Mouse (Mus musculus) adrenal gland, postnatal 14 days (tissue): Measurements from ENCODE around the gene Gm44965. TPM values are rescaled to one million over a fixed set of nuclear protein-coding genes. Genes with fewer than 3 reads are reported as not detected.
"Not testable (repeated sequence)": the region's sequence is repeated elsewhere in the genome, so short reads cannot be mapped to it uniquely, and the experiment has no call there.

Experiments
- DNase-seq: peaks from one replicate; pipeline ENCODE4 v3.0.0; 2021; ENCODE audit warnings: mixed read lengths
- total RNA-seq: library from RNA; stranded (reverse); gene quantifications from 2 replicates; pipeline ENCODE4 v1.2.3, GENCODE M21; 2021

Gene Gm44965
- total RNA-seq, 1 experiment from 2014 or later: not detected

GRCm38 (mm10) chr6:48579215-48579648 lies 14.5 kb upstream of the Gm44965 start:
- peak; percentile 47 for DNase-seq

DNA sequence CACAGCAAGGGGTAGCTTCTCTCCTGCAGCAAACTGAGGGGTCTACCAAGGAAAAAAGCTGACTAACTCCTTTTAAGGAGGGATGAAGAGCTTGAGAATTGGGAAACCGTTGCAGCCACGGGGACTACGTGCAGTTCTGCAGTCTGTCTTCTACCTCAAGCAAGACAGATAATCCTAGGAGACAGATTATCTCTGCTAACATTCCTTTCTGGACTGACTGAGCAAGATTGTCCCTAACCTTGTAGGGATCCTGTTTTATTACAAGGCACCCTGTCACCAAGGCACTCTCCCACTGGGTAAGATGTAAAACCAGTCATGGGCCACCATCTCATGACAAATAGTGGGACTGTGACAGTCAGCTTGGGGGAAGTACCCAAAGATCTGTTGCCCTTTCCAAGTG lies 12.5 kb upstream of the Gm44965 start:
- no peak for DNase-seq

DNA sequence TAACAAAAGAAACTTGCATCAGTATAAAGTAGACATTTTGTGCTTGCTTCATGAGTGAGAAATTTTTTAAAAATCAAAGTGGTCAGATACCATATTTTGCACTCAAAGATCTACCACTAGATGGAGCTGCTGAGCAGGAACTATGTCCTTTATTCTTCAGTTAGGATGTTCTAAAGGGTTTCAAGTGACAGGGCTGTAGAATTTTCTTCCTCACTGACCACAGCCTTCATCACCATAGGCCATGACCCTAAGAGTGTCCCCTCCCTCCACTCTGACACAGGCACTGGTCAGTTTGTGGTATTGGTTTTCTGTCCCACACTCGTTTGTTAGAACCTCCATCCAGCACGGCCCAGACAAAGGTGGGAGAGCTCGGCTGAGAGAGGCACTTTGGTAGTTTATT lies 11.7 kb upstream of the Gm44965 start:
- DNase-seq: peak; percentile 63

DNA sequence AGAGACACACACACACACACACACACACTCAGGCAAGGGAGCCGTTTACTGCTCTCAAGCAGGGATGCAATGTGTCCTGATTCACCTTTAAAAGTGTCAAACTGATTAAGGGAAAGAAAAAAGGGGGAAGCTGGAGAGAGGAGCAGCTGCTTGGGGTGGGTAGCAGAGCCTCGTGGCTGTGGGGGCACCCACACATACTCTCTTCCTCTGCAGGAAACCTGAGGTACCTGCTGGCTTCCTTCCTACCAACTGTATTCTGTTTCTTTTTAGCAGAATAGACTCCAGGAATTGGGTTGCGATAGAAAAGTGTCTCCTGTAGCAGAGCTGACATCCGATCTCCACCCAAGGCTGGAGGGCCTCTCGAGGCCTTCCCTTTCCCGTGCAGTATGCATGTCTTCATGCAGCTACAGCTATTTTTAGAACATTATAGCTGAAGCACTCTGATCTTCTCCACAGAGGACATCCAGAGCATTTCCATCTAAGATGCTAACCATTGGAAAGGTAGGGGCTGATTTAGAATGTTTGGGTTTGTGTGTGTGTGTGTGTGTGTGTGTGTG lies 4.5 kb upstream of the Gm44965 start, which contains the start of gene Gm45021:
Gene Gm45021, plus strand, starts transcription at position 417 of the 557 bp plus-strand sequence.
- no peak for DNase-seq

- DNase-seq: no peak
Measured at GRCm38 (mm10) chr6:48591221-48591845, 2.4 kb upstream of the Gm44965 start.

DNA sequence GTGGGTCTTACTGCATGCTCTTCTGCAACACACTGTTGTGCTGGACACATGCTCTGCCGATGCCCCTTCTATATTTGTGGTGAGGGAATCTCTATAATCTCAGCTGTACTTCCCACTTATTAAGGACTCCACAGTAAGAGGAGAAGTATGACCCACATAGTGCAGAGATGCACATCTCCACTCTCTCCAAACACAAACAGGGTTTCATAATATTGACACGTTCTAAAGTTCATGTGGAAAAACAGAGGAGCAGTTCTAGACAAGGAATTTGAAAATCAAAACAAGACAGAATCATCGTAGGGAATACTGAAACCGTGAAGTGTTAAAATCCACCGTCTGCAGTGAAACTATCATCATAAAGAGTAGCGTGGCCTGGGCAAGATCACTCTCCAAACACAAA lies 1.9 kb upstream of the Gm44965 start:
- no peak for DNase-seq

DNA sequence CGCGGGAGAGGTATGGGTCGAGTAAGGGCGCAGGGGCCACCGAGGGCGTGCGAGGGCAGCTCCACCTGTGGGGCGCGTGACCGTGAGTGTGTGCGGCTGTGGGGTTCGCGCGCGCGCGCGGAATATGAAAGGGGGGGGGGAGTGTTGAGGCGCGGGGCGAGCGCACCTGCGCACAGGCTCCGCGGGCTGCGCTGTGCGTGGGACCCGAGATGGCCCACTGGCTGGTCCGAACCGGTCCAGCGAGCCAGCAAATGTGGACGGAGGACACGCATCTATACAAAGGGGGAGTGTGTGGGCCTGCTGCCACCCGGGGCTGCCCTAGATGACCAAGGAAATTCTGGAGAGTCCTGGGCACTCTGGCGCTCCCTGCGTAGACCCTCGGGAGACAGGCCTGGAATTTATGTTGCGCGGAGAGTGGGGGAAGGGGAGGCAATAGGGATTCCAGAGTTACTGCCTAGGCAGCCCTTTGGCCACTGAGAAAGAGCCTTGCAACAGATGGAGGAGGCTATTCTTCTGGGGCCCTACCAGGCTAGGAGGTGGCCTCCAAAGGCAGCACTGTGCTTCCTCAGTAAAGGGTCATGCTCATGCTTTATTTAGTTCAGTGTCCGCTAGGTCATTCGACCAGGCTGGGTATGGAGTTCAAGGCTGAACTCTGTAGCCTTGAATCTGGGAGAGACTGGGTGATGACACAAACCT lies 450 bp downstream of the Gm44965 start:
- peak; percentile 73 for DNase-seq

DNA sequence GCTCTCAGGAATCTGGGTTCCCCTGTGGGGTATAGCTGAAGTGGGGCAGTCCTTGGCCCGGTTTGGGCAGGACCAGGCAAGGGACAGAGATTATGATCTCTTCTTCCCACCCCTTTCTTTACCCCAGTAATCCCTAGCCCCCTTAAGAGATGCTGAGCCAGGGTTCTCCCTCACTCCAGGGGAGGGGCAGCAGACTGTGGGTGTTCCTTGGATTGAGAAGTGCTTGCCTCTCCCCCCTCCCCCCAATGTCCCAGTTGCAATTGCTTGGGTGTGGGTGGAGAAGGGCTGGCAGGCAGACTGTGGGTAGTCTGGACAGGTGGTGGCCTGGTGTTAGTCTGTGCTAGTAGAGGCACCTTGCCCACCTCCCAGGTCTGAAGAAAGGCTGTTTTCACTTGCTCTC lies 1.5 kb downstream of the Gm44965 start:
- DNase-seq: no peak

DNA sequence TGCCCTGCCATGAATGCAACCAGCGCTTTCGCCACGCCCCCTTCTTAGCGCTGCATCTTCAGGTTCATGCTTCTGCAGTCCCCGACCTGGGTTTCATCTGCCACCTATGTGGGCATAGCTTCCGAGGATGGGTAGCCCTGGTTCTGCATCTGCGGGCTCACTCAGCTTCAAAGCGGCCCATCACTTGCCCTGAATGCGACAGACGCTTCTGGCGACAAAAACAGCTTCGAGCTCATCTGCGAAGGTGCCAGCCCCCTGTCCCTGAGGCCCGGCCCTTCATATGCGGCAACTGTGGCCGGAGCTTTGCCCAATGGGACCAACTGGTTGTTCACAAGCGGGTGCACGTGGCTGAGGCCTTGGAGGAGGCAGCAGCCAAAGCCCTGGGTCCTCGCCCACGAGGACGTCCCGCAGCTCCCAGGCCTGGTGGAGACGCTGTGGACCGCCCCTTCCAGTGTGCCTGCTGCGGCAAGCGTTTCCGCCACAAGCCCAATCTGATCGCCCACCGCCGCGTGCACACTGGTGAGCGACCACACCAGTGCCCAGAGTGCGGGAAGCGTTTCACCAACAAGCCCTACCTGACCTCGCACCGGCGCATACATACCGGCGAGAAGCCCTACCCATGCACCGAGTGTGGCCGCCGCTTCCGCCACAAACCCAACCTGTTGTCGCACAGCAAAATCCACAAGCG lies 2.9 kb downstream of the Gm44965 start:
- no peak for DNase-seq

GRCm38 (mm10) chr6:48597233-48597625 lies 3.5 kb downstream of the Gm44965 start:
- no peak for DNase-seq

- DNase-seq: no peak
Measured at GRCm38 (mm10) chr6:48600594-48600993, 6.9 kb downstream of the Gm44965 start.

DNA sequence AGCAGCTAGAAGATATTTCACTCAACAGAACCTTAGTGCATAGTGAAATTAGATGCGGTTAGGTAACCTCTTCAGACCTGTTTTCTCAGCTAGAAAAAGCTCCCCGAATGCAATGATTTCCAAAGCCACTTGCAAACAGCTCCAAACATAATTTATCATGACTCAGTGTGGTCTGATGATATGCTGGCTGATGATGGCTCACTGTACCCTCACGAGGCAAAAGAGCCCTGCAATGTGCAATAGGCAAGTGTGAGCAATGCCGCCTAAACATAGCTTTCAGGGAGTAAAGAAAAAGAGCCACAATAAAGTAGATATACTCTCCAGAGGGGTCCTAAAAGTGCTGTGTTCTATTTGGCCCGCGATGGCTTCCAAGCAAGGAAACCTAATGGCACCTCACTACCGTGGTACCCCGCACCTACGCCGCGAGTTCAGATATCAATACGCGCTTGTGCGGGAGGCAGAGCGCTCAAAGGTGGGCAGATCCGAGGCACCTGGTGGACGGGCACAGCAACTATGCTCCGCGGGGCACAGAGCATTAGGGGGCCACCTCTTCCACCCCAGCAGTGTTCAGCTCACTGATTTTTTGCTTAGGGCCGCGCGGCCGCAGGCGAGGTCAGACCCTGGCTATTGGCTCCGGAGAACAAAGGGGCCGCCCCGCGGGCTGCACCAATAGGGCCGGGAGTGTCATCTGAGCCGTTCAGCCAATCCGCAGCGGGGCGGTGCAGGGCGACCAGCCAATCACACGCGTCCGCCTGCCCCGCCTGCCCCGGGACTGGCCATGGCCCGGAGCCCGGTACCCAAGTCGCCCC lies 7.7 kb downstream of the Gm44965 start, which contains the start of gene Zfp775:
Gene Zfp775, plus strand, starts transcription at position 793 of the 809 bp plus-strand sequence.
- DNase-seq: peak; percentile 98

DNA sequence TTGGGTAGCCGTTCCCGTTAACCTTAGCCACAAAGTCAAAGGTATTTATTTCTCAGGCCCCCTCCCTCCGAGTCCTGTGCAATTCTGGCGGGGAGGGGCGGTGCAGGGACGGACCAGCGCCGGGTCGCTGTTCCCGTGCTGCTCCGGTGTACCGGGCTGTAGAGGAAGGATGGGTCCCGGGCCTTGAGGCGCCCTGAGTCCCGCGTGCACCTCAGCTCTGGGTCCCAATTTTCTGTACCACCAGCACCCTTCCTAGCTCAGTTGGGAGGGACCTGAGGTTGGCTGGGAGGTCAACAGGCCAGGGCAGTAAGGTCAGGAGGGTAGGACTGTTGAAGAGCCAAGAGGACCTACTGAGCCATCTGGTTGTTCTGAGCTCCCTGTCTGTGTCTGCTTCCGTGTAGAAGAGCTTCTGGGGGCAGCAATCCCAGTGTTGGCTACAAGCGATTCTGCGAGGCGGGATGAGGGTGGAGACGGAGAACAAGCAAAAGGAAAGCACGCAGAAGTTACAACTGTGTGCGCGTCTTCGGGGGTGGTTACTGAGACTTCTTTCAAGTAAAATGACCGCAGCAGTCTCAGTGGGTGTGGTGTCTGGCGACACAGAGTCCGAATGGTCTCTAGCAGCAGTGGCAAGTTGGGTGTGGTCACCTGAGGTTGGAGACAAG lies 8.5 kb downstream of the Gm44965 start:
- peak; percentile 59 for DNase-seq

DNA sequence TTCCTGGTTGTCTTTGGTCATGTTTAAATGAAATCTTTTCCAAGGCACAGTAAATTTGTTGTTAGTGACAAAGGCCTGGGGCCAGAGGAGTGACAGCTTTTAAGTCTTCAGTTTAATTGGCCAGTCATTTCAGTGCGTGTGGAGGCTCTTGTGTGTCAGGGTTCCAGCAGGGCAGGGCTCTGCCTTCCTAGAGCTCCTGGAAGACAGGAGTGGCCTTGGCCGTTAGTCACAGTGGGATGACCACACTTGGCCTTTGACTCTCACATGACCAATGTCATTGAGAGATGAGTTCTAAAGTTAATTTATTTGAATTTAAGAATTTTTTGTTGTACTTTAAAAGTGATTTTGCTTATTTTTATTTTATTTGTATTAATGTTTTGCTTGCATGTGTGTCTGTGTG lies 14.4 kb downstream of the Gm44965 start:
- DNase-seq: peak; percentile 66

DNA sequence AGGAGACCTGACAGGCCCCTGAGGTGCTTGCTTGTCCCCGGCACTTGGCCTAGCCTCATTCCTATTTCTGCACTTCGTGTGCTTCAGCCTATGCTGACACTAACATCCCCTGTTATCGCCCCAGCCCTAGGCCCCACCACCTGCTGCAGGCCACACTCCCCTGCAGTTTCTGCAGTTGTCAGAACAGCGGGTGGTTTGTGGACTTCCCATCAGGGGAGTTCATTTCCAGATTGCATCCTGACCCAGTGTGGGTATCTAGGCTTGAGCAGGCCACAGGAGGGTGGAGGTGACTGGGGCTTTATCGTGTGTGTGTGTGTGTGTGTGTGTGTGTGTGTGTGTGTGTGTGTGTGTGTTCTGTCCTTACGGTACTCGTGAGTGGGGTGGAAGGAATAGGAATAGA lies 15.8 kb downstream of the Gm44965 start:
- DNase-seq: no peak

DNA sequence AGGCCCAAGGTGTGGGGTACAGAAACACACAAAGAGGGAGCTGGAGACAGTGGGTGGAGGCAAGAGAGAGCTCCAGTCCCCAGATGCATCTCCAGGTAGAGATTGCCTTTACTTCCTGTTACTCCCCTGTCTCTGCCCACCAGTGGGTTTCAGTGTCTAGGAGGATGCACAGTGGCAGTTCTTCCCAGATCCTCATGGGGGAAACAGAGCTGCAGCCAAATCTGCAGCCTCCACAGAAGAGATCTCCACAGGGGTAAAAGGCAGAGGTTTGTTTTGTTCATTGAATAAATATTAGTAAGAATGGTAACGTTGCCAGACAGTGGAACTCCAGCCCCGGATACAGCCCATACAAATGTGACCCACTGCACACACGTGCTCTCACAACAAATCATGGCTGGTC lies 16.9 kb downstream of the Gm44965 start:
- DNase-seq: no peak

- no peak for DNase-seq
Measured at GRCm38 (mm10) chr6:48613464-48613863, 19.7 kb downstream of the Gm44965 start.

DNA sequence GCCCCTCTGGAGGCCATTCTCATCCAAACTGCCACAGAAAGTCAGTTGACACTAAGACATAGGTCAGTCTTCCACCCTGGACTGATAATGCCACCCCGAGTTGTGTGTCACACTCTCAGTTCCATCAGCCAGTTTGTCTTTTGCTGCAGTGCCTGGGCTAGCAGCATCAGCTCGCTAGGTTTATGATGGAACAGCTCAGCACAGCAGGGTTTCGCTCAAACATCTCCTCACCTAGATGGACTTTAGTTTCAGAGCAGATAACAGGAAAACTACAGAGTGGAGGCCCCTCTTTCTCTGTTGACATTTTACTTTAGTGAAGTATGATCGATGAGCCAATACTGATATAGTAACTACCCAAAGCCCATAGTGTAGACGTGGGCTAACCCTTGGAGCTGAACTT lies 21.0 kb downstream of the Gm44965 start:
- no peak for DNase-seq

GRCm38 (mm10) chr6:48620031-48620430 lies 26.3 kb downstream of the Gm44965 start:
- no peak for DNase-seq

- DNase-seq: not testable (repeated sequence)
Measured at GRCm38 (mm10) chr6:48622186-48622843, 28.6 kb downstream of the Gm44965 start.

DNA sequence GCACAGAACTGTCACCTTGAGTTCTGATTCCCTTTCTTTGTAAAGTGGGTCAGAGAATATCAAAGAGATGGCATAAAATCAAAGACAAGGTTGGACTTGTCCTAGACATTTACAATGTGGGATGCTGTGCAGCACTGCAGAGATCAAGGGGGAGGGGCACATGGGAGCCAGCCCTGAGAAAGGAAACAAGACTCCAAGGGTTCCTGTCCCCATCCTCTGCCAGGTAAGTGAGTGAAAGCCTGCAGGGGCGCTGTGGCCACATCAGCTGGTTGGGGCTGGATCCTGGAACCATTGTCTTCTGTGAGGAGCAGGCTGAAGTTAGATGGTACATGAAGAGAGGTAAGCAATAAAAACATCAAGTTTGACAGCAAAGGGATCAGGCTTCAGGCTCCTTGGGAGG lies 29.7 kb downstream of the Gm44965 start:
- peak; percentile 78 for DNase-seq
